Mouse (Mus musculus): Measurements from ENCODE around the gene Shroom4.

Gene Shroom4

GRCm38 (mm10) chrX:6490433-6490832 is 90.8 kb downstream of the Shroom4 start:
- in situ Hi-C loops (cut with MboI; ENCODE audit: low sequenced_read_pairs) = no loop called here

- in situ Hi-C loops (cut with MboI; ENCODE audit: low sequenced_read_pairs) = no loop called here
Observed at GRCm38 (mm10) chrX:6495456-6495855, 95.8 kb downstream of the Shroom4 start.

DNA sequence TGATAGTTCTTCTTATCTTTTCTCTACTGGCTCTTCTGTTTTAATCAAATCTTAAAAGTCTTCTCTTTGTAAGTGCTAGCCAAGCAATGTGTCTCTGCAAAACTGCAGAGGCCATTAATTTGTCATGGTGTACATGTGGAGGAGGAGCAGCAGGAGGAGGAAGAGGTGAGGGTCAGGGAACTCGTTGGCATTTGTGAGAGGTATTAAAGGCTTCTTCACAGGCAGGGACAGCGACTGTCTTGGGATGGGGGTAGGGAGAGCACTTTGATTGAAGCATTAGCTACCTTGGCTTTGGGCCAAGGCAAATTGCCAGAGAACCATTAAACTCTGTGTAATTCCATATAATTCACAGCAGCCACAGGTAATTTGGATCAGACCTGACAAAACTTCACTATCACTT is 96.7 kb downstream of the Shroom4 start:
- in situ Hi-C loops (cut with MboI; ENCODE audit: low sequenced_read_pairs) = no loop called here

- in situ Hi-C loops (cut with MboI; ENCODE audit: low sequenced_read_pairs) = no loop called here
Observed at GRCm38 (mm10) chrX:6501850-6502249, 102.2 kb downstream of the Shroom4 start.

- in situ Hi-C loops (cut with MboI; ENCODE audit: low sequenced_read_pairs) = no loop called here
Observed at GRCm38 (mm10) chrX:6517217-6517616, 117.6 kb downstream of the Shroom4 start.

DNA sequence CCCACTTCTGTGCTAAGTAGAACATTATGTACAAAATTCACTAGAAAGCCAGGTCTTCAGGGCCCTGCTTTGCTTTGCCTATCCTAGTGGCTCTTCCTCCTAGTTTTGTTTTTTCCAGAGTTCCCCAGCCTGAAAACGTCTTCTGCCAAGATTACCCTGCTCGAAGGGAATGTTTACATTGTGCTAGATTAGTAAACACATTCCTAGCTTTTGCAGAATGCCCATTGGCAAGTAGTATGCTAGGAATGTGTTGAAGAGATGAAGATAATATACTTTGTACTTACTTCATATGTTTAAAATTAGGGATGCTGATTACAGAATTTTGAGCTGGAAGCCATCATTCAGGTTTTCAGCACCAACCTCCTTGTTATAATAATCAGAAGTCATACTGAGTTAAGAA is 118.8 kb downstream of the Shroom4 start:
- in situ Hi-C loops (cut with MboI; ENCODE audit: low sequenced_read_pairs) = no loop called here

- in situ Hi-C loops (cut with MboI; ENCODE audit: low sequenced_read_pairs) = no loop called here
Observed at GRCm38 (mm10) chrX:6522935-6523334, 123.3 kb downstream of the Shroom4 start.

- in situ Hi-C loops (cut with MboI; ENCODE audit: low sequenced_read_pairs) = no loop called here
Observed at GRCm38 (mm10) chrX:6536636-6537035, 137.0 kb downstream of the Shroom4 start.

- in situ Hi-C loops (cut with MboI; ENCODE audit: low sequenced_read_pairs) = no loop called here
Observed at GRCm38 (mm10) chrX:6537689-6538088, 138.0 kb downstream of the Shroom4 start.

- in situ Hi-C loops (cut with MboI; ENCODE audit: low sequenced_read_pairs) = no loop called here
Observed at GRCm38 (mm10) chrX:6565066-6565465, 165.4 kb downstream of the Shroom4 start.

DNA sequence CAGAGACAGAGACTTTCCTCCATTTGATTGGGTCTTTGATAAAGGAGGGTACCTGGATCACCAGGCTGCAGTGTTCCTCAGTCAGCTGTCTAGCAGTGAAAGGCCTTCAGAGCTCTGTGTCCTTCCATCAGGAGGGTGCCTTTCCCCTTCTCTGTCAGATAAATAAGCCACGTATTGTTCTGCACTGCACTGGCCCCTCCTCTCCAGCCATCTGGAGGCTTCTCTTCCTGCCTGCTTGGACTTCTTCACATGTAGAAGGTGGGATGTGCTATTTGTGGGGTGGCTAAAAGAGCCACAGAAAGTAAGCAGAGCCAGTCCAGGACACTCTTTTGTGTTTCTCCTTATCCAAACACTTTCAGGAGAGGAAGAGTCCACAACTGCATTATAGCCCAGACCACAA is 174.9 kb downstream of the Shroom4 start:
- in situ Hi-C loops (cut with MboI; ENCODE audit: low sequenced_read_pairs) = no loop called here

DNA sequence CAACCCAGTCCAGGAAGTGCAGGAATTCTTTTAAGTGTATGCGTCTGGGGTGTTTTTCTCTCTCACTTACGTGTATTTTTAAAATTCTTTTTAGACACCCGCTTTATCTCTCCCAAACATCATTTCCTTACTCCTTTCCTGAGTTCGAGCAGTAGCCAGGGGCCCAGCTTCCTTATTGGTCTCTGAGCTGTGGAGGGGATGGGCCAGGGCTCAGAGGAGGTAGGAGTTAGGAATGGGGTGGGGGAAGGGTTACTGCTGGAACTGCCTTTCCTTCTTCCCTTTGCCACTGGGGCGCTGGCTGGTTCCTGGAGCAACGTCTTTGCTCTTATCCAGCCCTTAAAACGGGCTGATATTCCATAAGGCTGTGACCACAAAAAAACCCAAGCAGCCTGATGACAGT is 177.3 kb downstream of the Shroom4 start:
- in situ Hi-C loops (cut with MboI; ENCODE audit: low sequenced_read_pairs) = no loop called here

- in situ Hi-C loops (cut with MboI; ENCODE audit: low sequenced_read_pairs) = no loop called here
Observed at GRCm38 (mm10) chrX:6580671-6581070, 181.0 kb downstream of the Shroom4 start.

GRCm38 (mm10) chrX:6581181-6581580 is 181.5 kb downstream of the Shroom4 start:
- in situ Hi-C loops (cut with MboI; ENCODE audit: low sequenced_read_pairs) = no loop called here

GRCm38 (mm10) chrX:6582646-6583045 is 183.0 kb downstream of the Shroom4 start:
- in situ Hi-C loops (cut with MboI; ENCODE audit: low sequenced_read_pairs) = no loop called here

DNA sequence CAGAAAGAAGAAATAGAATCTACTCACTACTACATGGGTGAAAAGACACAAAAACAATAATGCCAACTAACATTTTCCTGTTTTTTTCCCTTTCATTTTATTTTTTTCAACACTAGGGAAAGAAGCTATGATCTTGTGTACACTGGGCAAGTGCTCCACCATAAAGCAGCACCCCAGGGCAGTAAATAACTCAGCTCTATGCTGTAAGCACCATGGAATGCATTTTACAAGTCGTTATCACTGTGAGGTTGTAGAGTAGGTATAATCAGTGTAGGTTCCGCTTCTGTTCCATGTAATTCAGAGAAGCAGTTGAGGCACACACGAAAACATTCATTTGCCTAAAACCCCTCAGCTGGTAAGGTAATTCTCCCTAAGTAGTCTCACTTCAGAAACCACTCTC is 194.5 kb downstream of the Shroom4 start:
- in situ Hi-C loops (cut with MboI; ENCODE audit: low sequenced_read_pairs) = no loop called here

- in situ Hi-C loops (cut with MboI; ENCODE audit: low sequenced_read_pairs) = no loop called here
Observed at GRCm38 (mm10) chrX:6654024-6654423, 254.4 kb downstream of the Shroom4 start.

DNA sequence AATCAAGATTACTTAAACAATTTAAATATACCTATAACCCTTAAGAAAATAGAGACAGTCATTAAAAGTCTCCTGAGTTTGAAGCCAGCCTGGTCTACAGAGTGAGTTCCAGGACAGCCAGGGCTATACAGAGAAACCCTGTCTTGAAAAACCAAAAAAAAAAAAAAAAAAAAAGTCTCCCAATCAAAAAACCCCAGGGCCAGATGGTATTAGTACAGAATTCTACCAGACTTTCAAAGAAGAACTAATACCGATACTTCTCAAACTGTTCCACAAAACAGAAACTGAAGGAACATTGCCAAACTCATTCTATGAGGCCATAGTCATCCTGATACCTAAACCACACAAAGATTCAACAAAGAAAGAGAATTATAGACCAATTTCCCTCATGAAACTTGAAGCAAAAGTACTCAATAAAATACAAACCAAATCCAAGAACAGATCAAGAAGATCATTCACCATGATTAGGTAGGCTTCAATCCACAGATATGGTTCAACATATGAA is 259.2 kb downstream of the Shroom4 start:
- in situ Hi-C loops (cut with MboI; ENCODE audit: low sequenced_read_pairs) = no loop called here
